Mouse (Mus musculus): Measurements from ENCODE around the gene Dync1li1. TPM values are rescaled to one million over a fixed set of nuclear protein-coding genes. Genes with fewer than 3 reads are reported as not detected.

Dync1li1 gene
- total and polyA plus RNA-seq, 3 experiments: 38.1 to 57.0 (median 43.6) TPM

DNA sequence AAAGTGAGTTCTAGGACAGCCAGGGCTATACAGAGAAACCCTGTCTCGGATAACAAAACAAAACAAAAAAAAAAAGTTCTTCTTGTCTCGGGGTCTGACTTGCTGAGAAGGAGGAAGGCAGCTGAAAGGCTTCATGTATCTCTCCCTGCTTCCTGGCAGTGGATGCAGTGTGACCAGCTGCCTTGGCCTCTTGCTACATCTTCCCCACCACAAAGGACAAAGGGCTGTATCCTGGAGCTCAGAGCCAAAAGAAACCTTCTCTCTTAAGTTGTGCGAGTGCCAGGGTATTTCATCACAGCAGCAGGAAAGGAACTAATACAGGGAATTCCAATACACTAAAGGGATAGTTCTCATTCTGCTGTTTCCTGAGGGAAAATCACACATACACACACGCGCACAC, 10.0 kb upstream of the Dync1li1 start:
- no peak for TF ChIP-seq CHD1 (IDR thresholded peaks at IDR 0.05; ENCODE audit: low read depth, low read length)
- no peak for TF ChIP-seq PAX5 (IDR thresholded peaks at IDR 0.05; ENCODE audit: low read length)
- TF ChIP-seq USF1 (IDR thresholded peaks at IDR 0.05; ENCODE audit: low read depth, low read length): no peak
- no peak for TF ChIP-seq IRF4 (IDR thresholded peaks at IDR 0.05; ENCODE audit: low read depth, low read length)
- no peak for TF ChIP-seq POLR2AphosphoS2 (IDR thresholded peaks at IDR 0.05; ENCODE audit: low read depth, low read length)
- H3K36me3 ChIP-seq (replicated peaks in 1 of 2; ENCODE audit: control insufficient read depth in 1 of 2, insufficient read depth in 1 of 2, low read length in 1 of 2): no peaks in the 10 kb centered on the region
- H3K79me2 ChIP-seq (replicated peaks; ENCODE audit: control insufficient read depth, extremely low read depth, insufficient read depth, poor library complexity, severe bottlenecking): no peaks in the 10 kb centered on the region
- H3K27me3 ChIP-seq (replicated peaks): no peaks in the 10 kb centered on the region
- DNase-seq (ENCODE audit: extremely low read depth): no peak
- no peak overlapping the region for H3K27ac ChIP-seq (ENCODE audit: insufficient read depth, low read depth)
- H3K4me1 ChIP-seq (ENCODE audit: control insufficient read depth in 1 of 2, insufficient read depth in 2 of 2): peaks cover 0 to 11% of the 10 kb centered on the region in 2 experiments; a peak in 2 of 4 replicates
- no peak overlapping the region for H3K4me3 ChIP-seq (replicated peaks in 1 of 3; ENCODE audit: low read depth in 2 of 3, low read length in 2 of 3, poor library complexity in 1 of 3)
- dilution Hi-C loops (cut with MboI; ENCODE audit: extremely low pct_ligation_motif_present, extremely low pct_unique_long_range_greater_than_20kb, low sequenced_read_pairs) (no loop called here), in situ Hi-C loops (cut with MboI; ENCODE audit: low pct_ligation_motif_present, low pct_unique_long_range_greater_than_20kb, low sequenced_read_pairs) (no loop called here)
- no peak overlapping the region for H3K4me2 ChIP-seq (ENCODE audit: insufficient read depth, low read depth, poor library complexity, severe bottlenecking)
- no peaks in the 10 kb centered on the region for H3K9me3 ChIP-seq (replicated peaks; ENCODE audit: low read length)
- no peak overlapping the region for H3K9ac ChIP-seq (ENCODE audit: insufficient read depth, low read depth)

DNA sequence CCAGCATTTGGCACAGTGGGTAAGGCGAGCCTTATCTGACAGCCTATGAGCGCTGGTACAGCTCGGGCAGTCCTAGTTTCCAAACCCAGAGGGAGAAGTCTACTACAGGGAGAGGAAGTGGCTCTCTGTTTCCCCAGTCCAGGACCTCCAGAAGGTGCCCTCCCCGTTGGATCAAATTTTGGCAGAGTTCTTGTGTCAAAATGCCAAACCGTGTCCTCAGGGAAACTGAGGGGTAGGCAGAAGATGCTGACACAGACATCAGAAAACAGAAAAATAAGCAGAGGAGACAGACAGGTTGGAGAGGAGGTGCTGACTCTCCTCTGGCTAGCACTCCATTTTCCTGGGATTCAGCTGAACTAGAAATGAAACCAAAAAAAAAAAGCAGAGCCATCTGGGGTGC, 8.6 kb upstream of the Dync1li1 start:
- dilution Hi-C loops (cut with MboI; ENCODE audit: extremely low pct_ligation_motif_present, extremely low pct_unique_long_range_greater_than_20kb, low sequenced_read_pairs): no loop called here
- TF ChIP-seq UBTF (IDR thresholded peaks at IDR 0.05; ENCODE audit: low read depth, low read length) (no peak), USF1 (IDR thresholded peaks at IDR 0.05; ENCODE audit: low read depth, low read length) (no peak), SIN3A (IDR thresholded peaks at IDR 0.05; ENCODE audit: low read length) (no peak), CTCF (conservative IDR thresholded peaks at IDR 0.05 in 1 of 2, IDR thresholded peaks at IDR 0.05 in 1 of 2; ENCODE audit: low read depth in 2 of 2, low read length in 2 of 2) (no peak), RAD21 (IDR thresholded peaks at IDR 0.05; ENCODE audit: low read depth, low read length) (no peak)
- H3K9ac ChIP-seq (ENCODE audit: insufficient read depth, low read depth): no peak overlapping the region

DNA sequence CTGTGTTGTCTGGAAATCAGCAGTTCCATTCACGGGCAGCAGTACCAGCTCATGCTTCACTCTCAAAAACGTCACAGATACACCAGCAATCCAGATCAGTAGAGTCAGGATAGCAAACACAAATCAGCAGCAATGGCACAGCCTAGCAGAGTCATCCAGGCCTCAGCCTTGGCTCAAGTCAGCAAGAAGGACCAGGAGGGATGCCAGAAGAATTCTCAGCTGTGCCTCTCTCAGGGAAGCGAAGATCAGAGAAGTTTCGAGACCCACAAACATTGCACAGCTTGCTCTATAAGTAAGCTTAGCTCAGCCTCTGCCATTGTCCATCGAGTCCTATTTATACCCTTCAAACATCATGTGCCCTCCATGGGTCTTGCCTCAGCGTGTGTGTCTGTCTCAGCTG, 8.1 kb upstream of the Dync1li1 start:
- peaks cover 0 to 8% of the 10 kb centered on the region in 2 experiments; a peak in 2 of 4 replicates for H3K4me1 ChIP-seq (ENCODE audit: control insufficient read depth in 1 of 2, insufficient read depth in 2 of 2)

More for the DNA sequence above, 8.6 kb upstream of the Dync1li1 start:
- Histone ChIP-seq H3K27me3 (replicated peaks) (no peaks in the 10 kb centered on the region), H3K36me3 (replicated peaks in 1 of 2; ENCODE audit: control insufficient read depth in 1 of 2, insufficient read depth in 1 of 2, low read length in 1 of 2) (no peaks in the 10 kb centered on the region), H3K4me3 (replicated peaks in 1 of 3; ENCODE audit: low read depth in 2 of 3, low read length in 2 of 3, poor library complexity in 1 of 3) (no peak overlapping the region), H3K9me3 (replicated peaks; ENCODE audit: low read length) (no peaks in the 10 kb centered on the region), H3K4me1 (ENCODE audit: control insufficient read depth in 1 of 2, insufficient read depth in 2 of 2) (peaks cover 0 to 8% of the 10 kb centered on the region in 2 experiments; a peak in 2 of 4 replicates), H3K4me2 (ENCODE audit: insufficient read depth, low read depth, poor library complexity, severe bottlenecking) (no peak overlapping the region), H3K79me2 (replicated peaks; ENCODE audit: control insufficient read depth, extremely low read depth, insufficient read depth, poor library complexity, severe bottlenecking) (no peaks in the 10 kb centered on the region), H3K27ac (ENCODE audit: insufficient read depth, low read depth) (no peak overlapping the region)
- no peak for DNase-seq (ENCODE audit: extremely low read depth)
- in situ Hi-C loops (cut with MboI; ENCODE audit: low pct_ligation_motif_present, low pct_unique_long_range_greater_than_20kb, low sequenced_read_pairs): no loop called here

More for the DNA sequence above, 8.1 kb upstream of the Dync1li1 start:
- Histone ChIP-seq H3K9me3 (replicated peaks; ENCODE audit: low read length) (no peaks in the 10 kb centered on the region), H3K9ac (ENCODE audit: insufficient read depth, low read depth) (no peak overlapping the region), H3K4me3 (replicated peaks in 1 of 3; ENCODE audit: low read depth in 2 of 3, low read length in 2 of 3, poor library complexity in 1 of 3) (no peak overlapping the region), H3K36me3 (replicated peaks in 1 of 2; ENCODE audit: control insufficient read depth in 1 of 2, insufficient read depth in 1 of 2, low read length in 1 of 2) (no peaks in the 10 kb centered on the region), H3K4me2 (ENCODE audit: insufficient read depth, low read depth, poor library complexity, severe bottlenecking) (no peak overlapping the region), H3K27ac (ENCODE audit: insufficient read depth, low read depth) (no peak overlapping the region), H3K79me2 (replicated peaks; ENCODE audit: control insufficient read depth, extremely low read depth, insufficient read depth, poor library complexity, severe bottlenecking) (no peaks in the 10 kb centered on the region), H3K27me3 (replicated peaks) (no peaks in the 10 kb centered on the region)
- DNase-seq (ENCODE audit: extremely low read depth): no peak
- no peak for TF ChIP-seq POLR2AphosphoS2 (IDR thresholded peaks at IDR 0.05; ENCODE audit: low read depth, low read length)
- no peak for TF ChIP-seq ZMIZ1 (IDR thresholded peaks at IDR 0.05; ENCODE audit: low read depth, low read length)
- no peak for TF ChIP-seq MXI1 (IDR thresholded peaks at IDR 0.05; ENCODE audit: low read depth, low read length)
- TF ChIP-seq SIN3A (IDR thresholded peaks at IDR 0.05; ENCODE audit: low read length): no peak
- TF ChIP-seq MAFK (IDR thresholded peaks at IDR 0.05; ENCODE audit: insufficient replicate concordance, low read length): no peak
- no peak for TF ChIP-seq NRF1 (IDR thresholded peaks at IDR 0.05; ENCODE audit: low read depth, low read length)
- TF ChIP-seq UBTF (IDR thresholded peaks at IDR 0.05; ENCODE audit: low read depth, low read length): no peak
- no peak for TF ChIP-seq MAZ (IDR thresholded peaks at IDR 0.05; ENCODE audit: low read depth, low read length)
- no peak for TF ChIP-seq MAX (IDR thresholded peaks at IDR 0.05; ENCODE audit: low read length)
- no peak for TF ChIP-seq MEF2A (IDR thresholded peaks at IDR 0.05; ENCODE audit: borderline replicate concordance, low read depth, low read length)
- TF ChIP-seq RCOR1 (conservative IDR thresholded peaks at IDR 0.05; ENCODE audit: low read depth, low read length): no peak
- TF ChIP-seq E2F4 (IDR thresholded peaks at IDR 0.05; ENCODE audit: insufficient replicate concordance, low read depth, low read length): no peak
- TF ChIP-seq BHLHE40 (IDR thresholded peaks at IDR 0.05; ENCODE audit: low read depth, low read length): no peak
- no peak for TF ChIP-seq TBP (conservative IDR thresholded peaks at IDR 0.05; ENCODE audit: low read depth, low read length)
- in situ Hi-C loops (cut with MboI; ENCODE audit: low pct_ligation_motif_present, low pct_unique_long_range_greater_than_20kb, low sequenced_read_pairs): no loop called here
- dilution Hi-C loops (cut with MboI; ENCODE audit: extremely low pct_ligation_motif_present, extremely low pct_unique_long_range_greater_than_20kb, low sequenced_read_pairs): no loop called here

All from CH12.LX (cell line).